20 mouse cellular contexts compared by ENCODE assay signal in genomic region chrX:136104046-136104723, GRCm38 (mm10). TPM values are rescaled to one million over a fixed set of nuclear protein-coding genes. Genes with fewer than 3 reads are reported as not detected.
A peak's percentile ranks its signal among the peaks of the same experiment; 100 is the strongest.
DNase-seq lines count a peak whose midpoint lies in the region; ATAC-seq and TF ChIP-seq lines count a peak whose summit lies in the region.
"Had no signal": no experiment of that assay in that cellular context is flagged by ENCODE, and none has a peak within 500 bp of the region (broad histone marks: within the 10 kb centered on the region; RNA-seq: fewer than 3 reads in every experiment).

No protein-coding gene starts in this region.

- no peak overlapping the region; the same call in 1 of the 2 replicates for H3K27ac ChIP-seq in forebrain, embryonic 13.5 days
- no peak overlapping the region for H3K27ac ChIP-seq in hindbrain, postnatal 0 days
- H3K27ac ChIP-seq: gastrocnemius, adult 2 months; intestine, embryonic 15.5 days; liver, embryonic 12.5 days had no signal

- H3K9me3 ChIP-seq in forebrain, embryonic 13.5 days (replicated peaks) = no peaks in the 10 kb centered on the region
- H3K9me3 ChIP-seq in hindbrain, postnatal 0 days (ENCODE audit: low read length) = no peaks in the 10 kb centered on the region
- H3K9me3 ChIP-seq: intestine, embryonic 15.5 days; liver, embryonic 12.5 days had no signal

- 38% methylated on average over 4 of the region's 4 CpGs for WGBS in forebrain, embryonic 13.5 days
- 52% methylated on average over 4 of the region's 4 CpGs for WGBS in hindbrain, postnatal 0 days

- intact Hi-C loops in left cerebral cortex, postnatal 25 days (cut with DNase I) = no loop called here
- intact Hi-C loops in left cerebral cortex, postnatal 36 days (cut with DNase I) = no loop called here

- peak; percentile 70 for ATAC-seq in forebrain, embryonic 13.5 days
- ATAC-seq in hindbrain, postnatal 0 days = peak; percentile 74
- ATAC-seq: intestine, embryonic 15.5 days; liver, embryonic 12.5 days had no signal

- H3K27me3 ChIP-seq in forebrain, embryonic 13.5 days = no peaks in the 10 kb centered on the region; the same call in 1 of the 2 replicates
- H3K27me3 ChIP-seq in hindbrain, postnatal 0 days (ENCODE audit: insufficient read depth, low read length) = 0 out of 2 replicates have a peak, but pooled peaks cover under 1% of the 10 kb centered on the region
- H3K27me3 ChIP-seq: intestine, embryonic 15.5 days had no signal

- H3K4me2 ChIP-seq in forebrain, embryonic 13.5 days = peak overlapping the region; percentile 14; the same call in 1 of the 2 replicates
- H3K4me2 ChIP-seq in hindbrain, postnatal 0 days (ENCODE audit: low read depth, low read length) = peak overlapping the region; percentile 13; the same call in 1 of the 2 replicates
- H3K4me2 ChIP-seq: intestine, embryonic 15.5 days; liver, embryonic 12.5 days had no signal

- TF ChIP-seq CTCF in hindbrain, postnatal 0 days (IDR thresholded peaks at IDR 0.05; ENCODE audit: low read depth) = no peak

- peak; percentile 28 to 35 for DNase-seq in left cerebral cortex, postnatal 25 days (ENCODE audit: low spot score in 2 of 2)
- DNase-seq in left cerebral cortex, postnatal 36 days (ENCODE audit: low spot score in 2 of 2) = no peak
- peak; percentile 49 for DNase-seq in hindbrain, postnatal 0 days (ENCODE audit: low spot score)
- DNase-seq in right cerebral cortex, postnatal 10 days (ENCODE audit: low spot score in 2 of 2) = peak; percentile 45 to 48
- no peak for DNase-seq in embryo, embryonic 10 days (ENCODE audit: low spot score)
- no peak for DNase-seq in cerebellum, adult 8-10 months
- no peak for DNase-seq in ovary, adult 18-20 months (ENCODE audit: low spot score)
- DNase-seq: adrenal gland, postnatal 36 days; cerebellum, adult 11 months; gastrocnemius, adult 2 months; heart, postnatal 10 days; kidney, postnatal 25 days had no signal

- H3K4me3 ChIP-seq in forebrain, embryonic 13.5 days = no peak overlapping the region
- H3K4me3 ChIP-seq in hindbrain, postnatal 0 days (ENCODE audit: low read length) = no peak overlapping the region
- H3K4me3 ChIP-seq: erythroblast, embryonic 14.5 days; gastrocnemius, adult 2 months; intestine, embryonic 15.5 days; liver, embryonic 12.5 days had no signal

- peaks cover 4% of the 10 kb centered on the region; the same call in 1 of the 2 replicates for H3K4me1 ChIP-seq in forebrain, embryonic 13.5 days
- no peaks in the 10 kb centered on the region for H3K4me1 ChIP-seq in hindbrain, postnatal 0 days (ENCODE audit: insufficient read depth, low read length)
- H3K4me1 ChIP-seq: intestine, embryonic 15.5 days; liver, embryonic 12.5 days had no signal

- no peaks in the 10 kb centered on the region for H3K36me3 ChIP-seq in forebrain, embryonic 13.5 days (ENCODE audit: poor library complexity, severe bottlenecking)
- H3K36me3 ChIP-seq in hindbrain, postnatal 0 days (ENCODE audit: insufficient read depth, low read length) = no peaks in the 10 kb centered on the region
- H3K36me3 ChIP-seq: intestine, embryonic 15.5 days; liver, embryonic 12.5 days had no signal

- no peak overlapping the region for H3K9ac ChIP-seq in forebrain, embryonic 13.5 days
- H3K9ac ChIP-seq in hindbrain, postnatal 0 days (replicated peaks; ENCODE audit: low read length) = no peak overlapping the region
- H3K9ac ChIP-seq: intestine, embryonic 15.5 days; liver, embryonic 12.5 days had no signal

RNA-seq across cellular contexts. Expression of gene Nxf3, which starts 19.1 kb away (rescaled TPM):
- not detected for total RNA-seq in left cerebral cortex, postnatal 25 days (2021)
- not detected for total RNA-seq in left cerebral cortex, postnatal 36 days (2021)
- polyA plus RNA-seq in forebrain, embryonic 13.5 days (2015; fragmentation: Nextera tagmentation; extraction: Ambion mirVana) = not detected in 2 replicates
- total RNA-seq in hindbrain, postnatal 0 days (2014; rRNA removed) = not detected in 2 replicates
- 0.05 TPM in 1 of 2 replicates, not detected in the other for polyA plus RNA-seq in hindbrain, postnatal 0 days (2015; fragmentation: Nextera tagmentation; extraction: Ambion mirVana)
- total RNA-seq: adrenal gland, postnatal 36 days; gastrocnemius, adult 2 months; heart, postnatal 10 days; megakaryocyte, adult 5-6 weeks; MEL had no signal
- polyA plus RNA-seq: erythroblast, embryonic 14.5 days; intestine, embryonic 15.5 days; neural tube, embryonic 11.5 days had no signal

RNA-seq across cellular contexts. Expression of gene Bex4, which starts 34.6 kb away (rescaled TPM):
- total RNA-seq in left cerebral cortex, postnatal 25 days (2021) = 10 to 100 TPM; 19.8 to 22.3 TPM
- 10 to 100 TPM; 16.4 to 21.4 TPM for total RNA-seq in left cerebral cortex, postnatal 36 days (2021)
- polyA plus RNA-seq in forebrain, embryonic 13.5 days (2015; fragmentation: Nextera tagmentation; extraction: Ambion mirVana) = 133 and 145 TPM in 2 replicates
- total RNA-seq in hindbrain, postnatal 0 days (2014; rRNA removed) = 20.0 and 38.4 TPM in 2 replicates
- 153 and 160 TPM in 2 replicates for polyA plus RNA-seq in hindbrain, postnatal 0 days (2015; fragmentation: Nextera tagmentation; extraction: Ambion mirVana)
- total RNA-seq: gastrocnemius, adult 2 months had no signal

RNA-seq across cellular contexts. Expression of gene Bex2, which starts 36.1 kb away (rescaled TPM):
- total RNA-seq in left cerebral cortex, postnatal 25 days (2021) = 100 to 1,000 TPM; 384 to 394 TPM
- 100 to 1,000 TPM; 344 to 357 TPM for total RNA-seq in left cerebral cortex, postnatal 36 days (2021)
- 511 and 538 TPM in 2 replicates for polyA plus RNA-seq in forebrain, embryonic 13.5 days (2015; fragmentation: Nextera tagmentation; extraction: Ambion mirVana)
- 171 and 200 TPM in 2 replicates for total RNA-seq in hindbrain, postnatal 0 days (2014; rRNA removed)
- 938 and 961 TPM in 2 replicates for polyA plus RNA-seq in hindbrain, postnatal 0 days (2015; fragmentation: Nextera tagmentation; extraction: Ambion mirVana)
- total RNA-seq: heart, adult 8-10 months; megakaryocyte, adult 5-6 weeks; MEL had no signal

Comparison
In these comparisons a context has a peak if more than half of its experiments do, and no peak if none do; other contexts are left out.
1. DNase-seq: peak in left cerebral cortex, postnatal 25 days (2 of 2), hindbrain, postnatal 0 days (single experiment) and right cerebral cortex, postnatal 10 days (2 of 2); none in left cerebral cortex, postnatal 36 days (0 of 2), embryo, embryonic 10 days (single experiment), cerebellum, adult 8-10 months (single experiment) and ovary, adult 18-20 months (single experiment).